Mouse (Mus musculus): ENCODE results near the gene Zranb3. TPM values are rescaled to one million over a fixed set of nuclear protein-coding genes. Genes with fewer than 3 reads are reported as not detected.
"Not testable (repeated sequence)": the region's sequence is repeated elsewhere in the genome, so short reads cannot be mapped to it uniquely, and the experiment has no call there.

The Zranb3 gene
- polyA plus RNA-seq, 1 experiment from 2014 or later, result 10.4 TPM

DNA sequence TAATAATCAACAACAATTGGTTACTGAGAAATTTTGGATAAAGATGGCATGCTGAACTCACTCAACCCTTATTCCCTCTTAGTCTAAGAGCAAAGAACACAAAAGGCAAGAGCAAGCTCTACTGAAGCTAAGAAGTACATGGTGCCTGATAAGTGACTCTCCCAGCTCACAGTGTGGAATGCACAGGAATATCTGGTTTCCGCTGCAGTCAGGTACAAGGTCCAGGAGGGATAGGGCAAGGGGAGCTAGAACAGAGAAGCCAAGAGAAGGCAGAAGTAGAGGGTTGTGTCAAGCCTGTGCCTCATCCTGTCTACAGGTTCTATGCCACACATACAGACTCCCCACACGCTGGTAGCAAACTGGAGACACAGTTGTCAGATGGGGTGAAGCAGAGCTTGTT is 100.7 kb downstream of the Zranb3 start:
- Histone ChIP-seq H3K27ac (ENCODE audit: low read length) (no peak overlapping the region), H3K27me3 (ENCODE audit: insufficient read depth, low read length) (no peaks in the 10 kb centered on the region), H3K4me1 (ENCODE audit: insufficient read depth, low read length) (no peaks in the 10 kb centered on the region), H3K4me2 (replicated peaks; ENCODE audit: low read depth, low read length) (no peak overlapping the region), H3K4me3 (ENCODE audit: low read length) (no peak overlapping the region), H3K9me3 (ENCODE audit: low read length) (no peaks in the 10 kb centered on the region), H3K9ac (replicated peaks; ENCODE audit: low read length) (no peak overlapping the region), H3K36me3 (ENCODE audit: insufficient read depth, low read length) (no peaks in the 10 kb centered on the region)
- no peak for ATAC-seq (ENCODE audit: low FRiP score, low TSS enrichment)
- WGBS, result 92% methylated on average over 2 of the region's 2 CpGs

GRCm38 (mm10) chr1:128000931-128001330 is 101.9 kb downstream of the Zranb3 start:
- H3K9me3 ChIP-seq (ENCODE audit: low read length); H3K36me3 ChIP-seq (ENCODE audit: insufficient read depth, low read length); H3K27ac ChIP-seq (ENCODE audit: low read length); H3K27me3 ChIP-seq (ENCODE audit: insufficient read depth, low read length); H3K9ac ChIP-seq (replicated peaks; ENCODE audit: low read length); ATAC-seq (ENCODE audit: low FRiP score, low TSS enrichment); H3K4me1 ChIP-seq (ENCODE audit: insufficient read depth, low read length); H3K4me3 ChIP-seq (ENCODE audit: low read length); H3K4me2 ChIP-seq (replicated peaks; ENCODE audit: low read depth, low read length): not testable (repeated sequence)
- WGBS, result 93% methylated on average over 4 of the region's 4 CpGs

GRCm38 (mm10) chr1:127993892-127994291 is 109.0 kb downstream of the Zranb3 start:
- H3K4me3 ChIP-seq (ENCODE audit: low read length), result no peak overlapping the region
- H3K9ac ChIP-seq (replicated peaks; ENCODE audit: low read length), result no peak overlapping the region
- H3K9me3 ChIP-seq (ENCODE audit: low read length), result no peaks in the 10 kb centered on the region
- H3K4me2 ChIP-seq (replicated peaks; ENCODE audit: low read depth, low read length), result no peak overlapping the region
- no peaks in the 10 kb centered on the region for H3K4me1 ChIP-seq (ENCODE audit: insufficient read depth, low read length)
- WGBS, result 88% methylated on average over 4 of the region's 4 CpGs
- H3K27ac ChIP-seq (ENCODE audit: low read length), result no peak overlapping the region
- peaks cover 3% of the 10 kb centered on the region; the same call in 1 of the 2 replicates for H3K36me3 ChIP-seq (ENCODE audit: insufficient read depth, low read length)
- no peak for ATAC-seq (ENCODE audit: low FRiP score, low TSS enrichment)
- no peaks in the 10 kb centered on the region for H3K27me3 ChIP-seq (ENCODE audit: insufficient read depth, low read length)

GRCm38 (mm10) chr1:127989876-127990731 is 112.7 kb downstream of the Zranb3 start:
- H3K4me3 ChIP-seq (ENCODE audit: low read length), result no peak overlapping the region
- peaks cover 4% of the 10 kb centered on the region; the same call in 1 of the 2 replicates for H3K4me1 ChIP-seq (ENCODE audit: insufficient read depth, low read length)
- no peaks in the 10 kb centered on the region for H3K9me3 ChIP-seq (ENCODE audit: low read length)
- 71% methylated on average over 9 of the region's 9 CpGs for WGBS
- H3K36me3 ChIP-seq (ENCODE audit: insufficient read depth, low read length), result peaks cover 3% of the 10 kb centered on the region; the same call in 1 of the 2 replicates
- no peak overlapping the region for H3K27ac ChIP-seq (ENCODE audit: low read length)
- no peak overlapping the region for H3K9ac ChIP-seq (replicated peaks; ENCODE audit: low read length)
- H3K27me3 ChIP-seq (ENCODE audit: insufficient read depth, low read length), result no peaks in the 10 kb centered on the region
- H3K4me2 ChIP-seq (replicated peaks; ENCODE audit: low read depth, low read length), result no peak overlapping the region
- 0 out of 2 replicates have a peak, but pooled peaks have one; percentile 35 for ATAC-seq (ENCODE audit: low FRiP score, low TSS enrichment)

- Histone ChIP-seq H3K27me3 (ENCODE audit: insufficient read depth, low read length) (no peaks in the 10 kb centered on the region), H3K4me2 (replicated peaks; ENCODE audit: low read depth, low read length) (no peak overlapping the region), H3K9me3 (ENCODE audit: low read length) (no peaks in the 10 kb centered on the region), H3K9ac (replicated peaks; ENCODE audit: low read length) (no peak overlapping the region), H3K4me3 (ENCODE audit: low read length) (no peak overlapping the region), H3K27ac (ENCODE audit: low read length) (no peak overlapping the region), H3K4me1 (ENCODE audit: insufficient read depth, low read length) (peaks cover 7% of the 10 kb centered on the region; the same call in 1 of the 2 replicates), H3K36me3 (ENCODE audit: insufficient read depth, low read length) (peaks cover 3% of the 10 kb centered on the region; the same call in 1 of the 2 replicates)
- 78% methylated on average over 4 of the region's 4 CpGs for WGBS
- ATAC-seq (ENCODE audit: low FRiP score, low TSS enrichment), result no peak
Observed at GRCm38 (mm10) chr1:127989387-127989786, 113.5 kb downstream of the Zranb3 start.

GRCm38 (mm10) chr1:127988246-127988645 is 114.6 kb downstream of the Zranb3 start:
- Histone ChIP-seq H3K36me3 (ENCODE audit: insufficient read depth, low read length) (peaks cover 3% of the 10 kb centered on the region; the same call in 1 of the 2 replicates), H3K4me1 (ENCODE audit: insufficient read depth, low read length) (peaks cover 12% of the 10 kb centered on the region), H3K4me2 (replicated peaks; ENCODE audit: low read depth, low read length) (no peak overlapping the region), H3K4me3 (ENCODE audit: low read length) (no peak overlapping the region), H3K9me3 (ENCODE audit: low read length) (no peaks in the 10 kb centered on the region), H3K27me3 (ENCODE audit: insufficient read depth, low read length) (no peaks in the 10 kb centered on the region), H3K9ac (replicated peaks; ENCODE audit: low read length) (no peak overlapping the region), H3K27ac (ENCODE audit: low read length) (no peak overlapping the region)
- 84% methylated on average over 3 of the region's 3 CpGs for WGBS
- ATAC-seq (ENCODE audit: low FRiP score, low TSS enrichment), result no peak

DNA sequence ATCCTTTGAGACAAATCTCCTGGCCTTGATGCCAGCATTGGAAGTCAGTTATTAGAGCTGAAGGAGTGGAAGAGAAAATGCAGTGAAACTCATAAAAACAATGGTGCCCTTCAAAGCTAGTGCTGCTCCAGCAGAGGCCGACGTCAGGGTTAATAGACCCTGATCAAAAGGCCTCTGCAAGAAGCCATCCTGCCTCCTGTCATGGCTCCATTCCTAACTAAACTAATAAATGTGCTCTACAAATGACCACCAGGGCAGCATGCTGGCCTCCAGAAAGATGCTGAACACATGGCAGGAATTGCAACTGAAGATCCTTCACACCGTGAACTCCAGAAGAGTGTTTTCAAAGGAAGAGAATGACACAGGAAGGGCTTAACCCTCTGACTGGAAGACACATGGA is 117.5 kb downstream of the Zranb3 start:
- Histone ChIP-seq H3K4me3 (ENCODE audit: low read length) (no peak overlapping the region), H3K27ac (ENCODE audit: low read length) (peak overlapping the region; percentile 28; the same call in 1 of the 2 replicates), H3K27me3 (ENCODE audit: insufficient read depth, low read length) (no peaks in the 10 kb centered on the region), H3K4me1 (ENCODE audit: insufficient read depth, low read length) (peaks cover 12% of the 10 kb centered on the region), H3K36me3 (ENCODE audit: insufficient read depth, low read length) (no peaks in the 10 kb centered on the region), H3K4me2 (replicated peaks; ENCODE audit: low read depth, low read length) (no peak overlapping the region), H3K9ac (replicated peaks; ENCODE audit: low read length) (no peak overlapping the region), H3K9me3 (ENCODE audit: low read length) (no peaks in the 10 kb centered on the region)
- WGBS, result 8% methylated on average over 3 of the region's 3 CpGs
- ATAC-seq (ENCODE audit: low FRiP score, low TSS enrichment), result no peak

DNA sequence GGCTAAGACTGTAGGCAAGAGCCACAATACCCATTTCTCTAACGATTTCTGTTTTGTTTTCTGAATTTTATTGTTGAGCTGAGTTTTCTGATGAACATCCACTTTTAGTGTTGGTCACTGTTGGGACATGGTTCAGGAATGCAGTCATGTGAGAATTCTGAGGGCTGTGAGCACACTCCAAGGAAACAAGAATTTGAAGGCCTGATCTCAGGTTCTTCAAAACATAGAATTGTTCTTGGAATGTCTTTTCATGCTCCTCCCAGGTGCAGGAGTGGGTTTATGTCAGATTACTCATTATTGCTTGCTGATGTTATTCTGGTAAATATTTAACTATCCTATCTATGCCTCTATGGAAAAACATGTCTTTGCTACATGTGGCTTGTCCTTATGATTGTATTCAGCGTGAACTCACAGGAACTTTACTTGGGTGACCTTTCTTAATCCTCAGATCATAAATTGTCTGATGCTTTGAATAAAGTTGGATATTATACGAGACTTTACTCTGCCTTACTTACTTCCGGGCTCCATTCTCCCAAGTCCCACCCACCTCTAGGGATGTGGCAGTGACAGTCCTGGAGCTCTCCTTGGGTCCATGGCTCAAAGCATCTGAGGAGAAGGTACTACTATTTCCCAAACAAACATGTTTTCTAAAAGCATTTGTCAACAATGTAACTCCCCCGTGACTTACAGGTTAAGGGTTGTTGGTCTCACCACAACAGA is 119.4 kb downstream of the Zranb3 start:
- ATAC-seq (ENCODE audit: low FRiP score, low TSS enrichment), result peak; percentile 33; the same call in 1 of the 2 replicates

GRCm38 (mm10) chr1:127982268-127982667 is 120.6 kb downstream of the Zranb3 start:
- no peaks in the 10 kb centered on the region for H3K27me3 ChIP-seq (ENCODE audit: insufficient read depth, low read length)
- H3K9ac ChIP-seq (replicated peaks; ENCODE audit: low read length), result no peak overlapping the region
- no peaks in the 10 kb centered on the region for H3K9me3 ChIP-seq (ENCODE audit: low read length)
- H3K4me1 ChIP-seq (ENCODE audit: insufficient read depth, low read length), result peaks cover 12% of the 10 kb centered on the region
- WGBS, result 65% methylated on average over 3 of the region's 3 CpGs
- H3K4me2 ChIP-seq (replicated peaks; ENCODE audit: low read depth, low read length), result no peak overlapping the region
- no peaks in the 10 kb centered on the region for H3K36me3 ChIP-seq (ENCODE audit: insufficient read depth, low read length)
- no peak overlapping the region for H3K4me3 ChIP-seq (ENCODE audit: low read length)
- H3K27ac ChIP-seq (ENCODE audit: low read length), result no peak overlapping the region
- no peak for ATAC-seq (ENCODE audit: low FRiP score, low TSS enrichment)

More for the DNA sequence above, 119.4 kb downstream of the Zranb3 start:
- Histone ChIP-seq H3K4me2 (replicated peaks; ENCODE audit: low read depth, low read length) (no peak overlapping the region), H3K4me1 (ENCODE audit: insufficient read depth, low read length) (peaks cover 12% of the 10 kb centered on the region), H3K27ac (ENCODE audit: low read length) (0 out of 2 replicates have a peak overlapping the region, but pooled peaks have one; percentile 13), H3K4me3 (ENCODE audit: low read length) (no peak overlapping the region), H3K9ac (replicated peaks; ENCODE audit: low read length) (no peak overlapping the region), H3K36me3 (ENCODE audit: insufficient read depth, low read length) (no peaks in the 10 kb centered on the region), H3K9me3 (ENCODE audit: low read length) (no peaks in the 10 kb centered on the region), H3K27me3 (ENCODE audit: insufficient read depth, low read length) (no peaks in the 10 kb centered on the region)
- 70% methylated on average over 5 of the region's 5 CpGs for WGBS

Measured in kidney, embryonic 16.5 days (tissue).